Mouse (Mus musculus): ENCODE measurements at regions not wholly inside any gene's neighbourhood (a gene's known extent, or its start where the extent isn't known, plus 50 kb on each side); places are given as distances from the start of the nearest gene placed in this dataset.

GRCm38 (mm10) chr8:79587258-79587657, 52.2 kb upstream of the Otud4 start:
- peak; percentile 47 for DNase-seq (ENCODE audit: low read depth, low spot score)

- DNase-seq (ENCODE audit: low read depth, low spot score) = peak; percentile 14
Measured at GRCm38 (mm10) chr8:79584966-79585365, 54.5 kb upstream of the Otud4 start.

GRCm38 (mm10) chr8:79583326-79583725, 56.1 kb upstream of the Otud4 start:
- no peak for DNase-seq (ENCODE audit: low read depth, low spot score)

- no peak for DNase-seq (ENCODE audit: low read depth, low spot score)
Measured at GRCm38 (mm10) chr8:79582195-79582594, 57.2 kb upstream of the Otud4 start.

- DNase-seq (ENCODE audit: low read depth, low spot score) = no peak
Measured at GRCm38 (mm10) chr8:79576086-79576485, 63.3 kb upstream of the Otud4 start.

GRCm38 (mm10) chr8:79575175-79575734, 64.2 kb upstream of the Otud4 start:
- DNase-seq (ENCODE audit: low read depth, low spot score) = no peak

GRCm38 (mm10) chr8:79573491-79573890, 65.9 kb upstream of the Otud4 start:
- no peak for DNase-seq (ENCODE audit: low read depth, low spot score)

GRCm38 (mm10) chr8:79572526-79572925, 66.9 kb upstream of the Otud4 start:
- DNase-seq (ENCODE audit: low read depth, low spot score) = no peak

- DNase-seq (ENCODE audit: low read depth, low spot score) = no peak
Measured at GRCm38 (mm10) chr8:79563101-79563500, 76.3 kb upstream of the Otud4 start.

GRCm38 (mm10) chr8:79562669-79563068, 76.7 kb upstream of the Otud4 start:
- DNase-seq (ENCODE audit: low read depth, low spot score) = no peak

GRCm38 (mm10) chr8:79562071-79562581, 77.3 kb upstream of the Otud4 start:
- DNase-seq (ENCODE audit: low read depth, low spot score) = no peak

- DNase-seq (ENCODE audit: low read depth, low spot score) = no peak
Measured at GRCm38 (mm10) chr8:79561269-79562063, 78.0 kb upstream of the Otud4 start.

- DNase-seq (ENCODE audit: low read depth, low spot score) = no peak
Measured at GRCm38 (mm10) chr8:79559516-79559915, 79.9 kb upstream of the Otud4 start.

- DNase-seq (ENCODE audit: low read depth, low spot score) = no peak
Measured at GRCm38 (mm10) chr8:79554311-79554710, 85.1 kb upstream of the Otud4 start.

- no peak for DNase-seq (ENCODE audit: low read depth, low spot score)
Measured at GRCm38 (mm10) chr8:79550151-79550550, 89.3 kb upstream of the Otud4 start.

- DNase-seq (ENCODE audit: low read depth, low spot score) = no peak
Measured at GRCm38 (mm10) chr8:79548156-79548555, 91.3 kb upstream of the Otud4 start.

- DNase-seq (ENCODE audit: low read depth, low spot score) = no peak
Measured at GRCm38 (mm10) chr8:79545866-79546373, 93.5 kb upstream of the Otud4 start.

- DNase-seq (ENCODE audit: low read depth, low spot score) = no peak
Measured at GRCm38 (mm10) chr8:79542461-79542860, 97.0 kb upstream of the Otud4 start.

- no peak for DNase-seq (ENCODE audit: low read depth, low spot score)
Measured at GRCm38 (mm10) chr8:79540053-79540452, 99.4 kb upstream of the Otud4 start.

- DNase-seq (ENCODE audit: low read depth, low spot score) = peak; percentile 14
Measured at GRCm38 (mm10) chr8:79534271-79534889, 105.0 kb upstream of the Otud4 start.

GRCm38 (mm10) chr8:79529556-79529955, 109.9 kb upstream of the Otud4 start:
- DNase-seq (ENCODE audit: low read depth, low spot score) = peak; percentile 8

GRCm38 (mm10) chr8:79522040-79522439, 117.4 kb upstream of the Otud4 start:
- no peak for DNase-seq (ENCODE audit: low read depth, low spot score)
